Mouse (Mus musculus): ENCODE measurements at regions not wholly inside any gene's neighbourhood (a gene's known extent, or its start where the extent isn't known, plus 50 kb on each side); places are given as distances from the start of the nearest gene placed in this dataset.
"Not testable (repeated sequence)": the region's sequence is repeated elsewhere in the genome, so short reads cannot be mapped to it uniquely, and the experiment has no call there.

GRCm38 (mm10) chr13:78871976-78872375, 672.4 kb upstream of the Nr2f1 start:
- no peak for TF ChIP-seq CTCF (IDR thresholded peaks at IDR 0.05)

GRCm38 (mm10) chr13:78871254-78871653, 671.7 kb upstream of the Nr2f1 start:
- Histone ChIP-seq H3K27ac (no peak overlapping the region), H3K4me3 (no peak overlapping the region)
- no peak for TF ChIP-seq CTCF (IDR thresholded peaks at IDR 0.05)
- intact Hi-C loops (cut with DNase I), result no loop called here
- no peak for DNase-seq

More at GRCm38 (mm10) chr13:78871976-78872375, 672.4 kb upstream of the Nr2f1 start:
- Histone ChIP-seq H3K4me3 (no peak overlapping the region), H3K27ac (no peak overlapping the region)
- intact Hi-C loops (cut with DNase I), result no loop called here
- DNase-seq, result no peak

GRCm38 (mm10) chr13:78824357-78824756, 624.8 kb upstream of the Nr2f1 start:
- DNase-seq; H3K4me3 ChIP-seq; H3K27ac ChIP-seq; intact Hi-C loops (cut with DNase I): not testable (repeated sequence)

- no peak for DNase-seq
- intact Hi-C loops (cut with DNase I), result no loop called here
- Histone ChIP-seq H3K4me3 (no peak overlapping the region), H3K27ac (no peak overlapping the region)
- TF ChIP-seq CTCF (IDR thresholded peaks at IDR 0.05), result no peak
Measured at GRCm38 (mm10) chr13:78809656-78810055, 610.1 kb upstream of the Nr2f1 start.

GRCm38 (mm10) chr13:78802838-78803124, 603.2 kb upstream of the Nr2f1 start:
- no peak overlapping the region for H3K4me3 ChIP-seq
- no peak for TF ChIP-seq CTCF (IDR thresholded peaks at IDR 0.05)
- intact Hi-C loops (cut with DNase I), result no loop called here
- no peak overlapping the region for H3K27ac ChIP-seq
- DNase-seq, result no peak

- intact Hi-C loops (cut with DNase I), result no loop called here
- Histone ChIP-seq H3K4me3 (no peak overlapping the region), H3K27ac (no peak overlapping the region)
- no peak for DNase-seq
- TF ChIP-seq CTCF (IDR thresholded peaks at IDR 0.05), result no peak
Measured at GRCm38 (mm10) chr13:78802011-78802837, 602.7 kb upstream of the Nr2f1 start.

GRCm38 (mm10) chr13:78799641-78800040, 600.1 kb upstream of the Nr2f1 start:
- intact Hi-C loops (cut with DNase I), result no loop called here
- TF ChIP-seq CTCF (IDR thresholded peaks at IDR 0.05), result no peak
- no peak overlapping the region for H3K4me3 ChIP-seq
- H3K27ac ChIP-seq, result no peak overlapping the region
- no peak for DNase-seq

GRCm38 (mm10) chr13:78795228-78795627, 595.7 kb upstream of the Nr2f1 start:
- Histone ChIP-seq H3K27ac (no peak overlapping the region), H3K4me3 (no peak overlapping the region)
- intact Hi-C loops (cut with DNase I), result no loop called here
- DNase-seq, result no peak
- TF ChIP-seq CTCF (IDR thresholded peaks at IDR 0.05), result no peak

- intact Hi-C loops (cut with DNase I), result no loop called here
- no peak for DNase-seq
- Histone ChIP-seq H3K4me3 (no peak overlapping the region), H3K27ac (no peak overlapping the region)
- no peak for TF ChIP-seq CTCF (IDR thresholded peaks at IDR 0.05)
Measured at GRCm38 (mm10) chr13:78784285-78784684, 584.7 kb upstream of the Nr2f1 start.

GRCm38 (mm10) chr13:78783591-78784240, 584.2 kb upstream of the Nr2f1 start:
- TF ChIP-seq CTCF (IDR thresholded peaks at IDR 0.05), result no peak
- intact Hi-C loops (cut with DNase I), result no loop called here
- H3K4me3 ChIP-seq, result no peak overlapping the region
- no peak overlapping the region for H3K27ac ChIP-seq
- no peak for DNase-seq
